25 mouse cellular contexts compared by ENCODE assay signal in genomic region chr9:76315096-76315495, GRCm38 (mm10). TPM values are rescaled to one million over a fixed set of nuclear protein-coding genes. Genes with fewer than 3 reads are reported as not detected.
"Had no signal": no experiment of that assay in that cellular context is flagged by ENCODE, and none has a peak within 500 bp of the region (broad histone marks: within the 10 kb centered on the region; RNA-seq: fewer than 3 reads in every experiment).

No protein-coding gene starts in this region.

- DNase-seq: left cerebral cortex, postnatal 4 days; liver; liver, embryonic 13.5 days; liver, postnatal 0 days; lung, adult 18-20 months; lung, adult 2 months; lung, embryonic 14.5 days; lung, postnatal 10 days; lung, postnatal 14 days; lung, postnatal 36 days; lung, postnatal 4 days; midbrain, embryonic 14.5 days had no signal

- ATAC-seq: liver, embryonic 12.5 days; liver, postnatal 0 days; lung, postnatal 0 days; midbrain, embryonic 13.5 days; midbrain, embryonic 15.5 days; midbrain, embryonic 16.5 days had no signal

RNA-seq across cellular contexts. Expression of gene Hcrtr2, which starts 8.6 kb away (rescaled TPM):
- total RNA-seq: megakaryocyte progenitor cell, adult 5-6 weeks; megakaryocyte, adult 5-6 weeks; megakaryocyte-erythroid progenitor cell, adult 5-6 weeks had no signal
- polyA plus RNA-seq: liver, adult 2 months; liver, embryonic 11.5 days; liver, embryonic 12.5 days; liver, embryonic 16.5 days; lung, postnatal 0 days; macrophage; myocyte had no signal
